Mouse (Mus musculus) kidney, postnatal 36 days (tissue): ENCODE results near the gene Olfr266.

Experiments
- DNase-seq, 2 experiments: peaks; one replicate each; pipeline ENCODE4 v3.0.0; 2021 to 2022; ENCODE audit warnings: mixed read lengths in 2 of 2

Gene Olfr266

DNA sequence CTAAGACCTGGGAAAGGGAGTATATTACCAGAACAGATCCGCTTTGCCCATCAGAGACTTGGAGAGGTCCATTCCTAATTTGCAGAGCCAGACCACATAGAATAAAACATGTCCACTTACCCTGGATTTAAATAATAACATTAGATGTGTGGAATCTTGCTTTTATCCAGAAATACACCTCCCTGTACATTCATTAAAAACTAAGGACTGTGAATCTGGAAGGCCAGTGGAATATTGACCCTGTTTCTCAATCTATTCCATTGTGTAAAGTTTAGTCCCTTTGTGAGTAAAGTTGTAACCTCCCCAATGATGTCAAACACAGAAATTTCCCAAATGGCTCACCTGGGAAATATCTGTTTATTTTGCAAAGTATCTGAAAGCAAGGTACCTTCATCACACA lies at the start of gene Olfr266:
Gene Olfr266 (minus strand): TSS at position 101 of the 400 bp plus-strand sequence.
- no peak for DNase-seq

DNA sequence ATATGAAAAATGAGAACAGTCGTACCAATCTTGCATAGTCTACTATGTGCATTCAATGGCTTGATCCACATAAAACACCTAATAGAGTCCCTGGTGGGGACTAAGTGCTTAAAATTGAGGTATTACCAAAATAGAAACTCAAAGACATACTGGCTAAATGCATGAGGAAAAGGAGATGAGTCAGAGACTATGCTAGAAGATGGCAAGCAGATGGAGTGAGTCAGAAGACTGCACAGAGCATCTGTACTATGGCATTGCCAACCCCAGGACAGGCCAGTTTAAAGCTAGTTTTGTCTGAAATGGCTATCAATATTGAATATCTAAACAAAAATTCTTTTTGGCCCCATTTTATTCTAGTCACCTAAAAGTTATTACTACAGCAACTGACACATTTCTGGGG lies 49.5 kb upstream of the Olfr266 start:
- no peak for DNase-seq

DNA sequence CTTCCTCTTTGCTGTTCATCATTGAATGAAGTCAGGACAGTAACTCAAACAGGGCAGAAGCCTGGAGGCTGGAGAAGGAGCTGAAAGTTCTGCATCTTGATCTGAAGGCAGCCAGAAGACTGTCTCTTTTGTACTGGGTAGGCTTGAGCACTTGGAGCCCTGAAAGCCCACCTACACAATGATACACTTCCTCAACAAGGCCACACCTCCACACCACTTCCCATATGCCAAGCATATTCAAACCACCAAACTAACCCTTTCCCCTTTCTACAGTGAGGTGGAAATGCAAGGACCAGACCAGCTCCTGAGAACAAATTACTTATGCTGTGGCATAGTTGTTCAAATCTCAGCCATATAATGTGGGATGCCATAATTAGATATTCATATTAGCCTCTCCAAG lies 46.8 kb upstream of the Olfr266 start:
- no peak for DNase-seq

GRCm38 (mm10) chr3:106832107-106832506 lies 6.0 kb upstream of the Olfr266 start:
- peak; percentile 13 to 15 for DNase-seq

DNA sequence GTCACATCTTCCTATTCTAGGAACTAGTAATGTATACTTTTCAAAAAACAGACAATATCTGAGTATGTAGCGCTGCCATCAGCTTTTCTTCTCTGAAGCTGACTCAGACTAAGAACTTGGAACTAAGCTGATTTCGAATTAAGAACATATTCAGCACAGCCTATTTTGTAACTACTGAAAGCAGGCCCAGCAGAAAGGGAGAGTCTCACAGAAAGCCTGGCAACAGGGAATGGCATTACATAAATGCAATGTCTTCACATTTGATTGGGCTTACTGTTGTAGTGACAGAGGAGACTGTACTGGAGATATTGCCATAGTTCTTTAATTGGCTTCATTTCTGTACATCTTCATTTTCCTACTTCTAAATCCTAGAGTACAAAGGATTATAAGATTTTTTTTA lies 8.4 kb downstream of the Olfr266 start:
- DNase-seq = no peak

- no peak for DNase-seq
Observed at GRCm38 (mm10) chr3:106808972-106809695, 17.0 kb downstream of the Olfr266 start.

GRCm38 (mm10) chr3:106798079-106798478 lies 28.0 kb downstream of the Olfr266 start:
- no peak for DNase-seq

- DNase-seq = peak in 1 of 2 experiments; percentile 2
Observed at GRCm38 (mm10) chr3:106789930-106790329, 36.2 kb downstream of the Olfr266 start, which contains the start of gene Cd53. Cd53 (minus strand) TSS chr3:106790149.

GRCm38 (mm10) chr3:106788440-106788887 lies 37.6 kb downstream of the Olfr266 start:
- DNase-seq = peak in 1 of 2 experiments; percentile 21

- no peak for DNase-seq
Observed at GRCm38 (mm10) chr3:106787972-106788371, 38.1 kb downstream of the Olfr266 start.

- peak in 1 of 2 experiments; percentile 4 for DNase-seq
Observed at GRCm38 (mm10) chr3:106785130-106785529, 41.0 kb downstream of the Olfr266 start.

GRCm38 (mm10) chr3:106771834-106772233 lies 54.3 kb downstream of the Olfr266 start:
- no peak for DNase-seq
